Mouse (Mus musculus) cerebellum, adult 2 months (tissue): ENCODE measurements around the gene Gm38431.

Experiments
- CTCF ChIP-seq: fragments of 200-500 bp; IDR thresholded peaks from 2 replicates; pipeline ENCODE4 v1.5.1; 2011; ENCODE audit warnings: low read depth, mild to moderate bottlenecking, control low read depth, low read length, moderate library complexity, borderline replicate concordance; ENCODE audit not compliant: insufficient read depth
- POLR2A ChIP-seq: fragments of 200-500 bp; IDR thresholded peaks from 2 replicates; pipeline ENCODE4 v1.6.1; 2011; ENCODE audit warnings: low read length, control low read depth, borderline replicate concordance; ENCODE audit not compliant: insufficient read depth

DNA sequence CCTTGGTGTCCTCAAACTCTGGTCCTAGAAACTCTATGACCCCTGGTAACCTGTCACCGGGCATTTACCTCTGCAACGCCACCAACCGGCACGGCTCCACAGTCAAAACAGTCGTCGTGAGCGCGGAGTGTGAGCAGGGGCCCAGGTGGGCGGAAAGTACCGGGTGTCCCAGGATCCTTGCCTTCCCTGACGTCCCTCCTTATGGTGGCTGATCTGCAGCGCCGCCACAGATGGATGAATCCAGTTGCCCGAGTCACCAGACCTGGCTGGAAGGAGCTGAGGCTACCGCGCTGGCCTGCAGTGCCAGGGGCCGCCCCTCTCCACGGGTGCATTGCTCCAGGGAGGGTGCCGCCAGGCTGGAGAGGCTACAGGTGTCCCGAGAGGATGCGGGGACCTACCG, 55.1 kb downstream of the Gm38431 start:
- no peak for TF ChIP-seq POLR2A
- no peak for TF ChIP-seq CTCF
